Mouse (Mus musculus): ENCODE data around the gene Armh3.

Armh3 gene

DNA sequence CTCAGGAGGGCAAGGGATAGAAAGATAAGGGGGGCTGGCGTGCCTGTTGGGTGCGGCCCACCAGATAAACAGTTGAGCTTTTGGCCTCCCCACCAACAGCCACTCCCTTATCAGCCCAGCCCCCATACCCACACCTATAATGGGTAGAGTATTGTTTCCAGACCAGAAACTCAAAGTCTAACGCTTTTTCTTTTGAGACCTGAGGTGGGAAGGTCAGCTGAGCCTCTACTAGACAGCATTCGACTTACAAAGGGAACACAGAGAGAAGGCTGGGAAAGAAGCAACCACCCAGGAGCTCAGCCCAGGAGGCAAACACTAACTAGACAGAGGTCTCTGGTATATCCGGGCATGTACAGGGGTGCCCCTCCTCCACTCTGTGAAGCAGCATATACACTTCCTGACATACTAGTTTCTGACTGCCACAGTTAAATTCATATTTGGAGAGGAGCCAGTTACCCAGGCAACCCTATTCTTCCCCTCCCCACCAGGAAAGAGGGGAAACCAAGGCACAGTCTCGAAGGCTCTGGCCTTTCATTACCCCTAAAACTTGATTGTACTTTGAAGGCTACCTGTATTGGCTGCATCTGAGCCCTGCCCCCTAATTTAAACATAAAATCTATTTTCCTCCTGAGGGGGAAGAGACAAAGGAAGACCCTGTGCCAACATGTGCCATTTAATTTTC, 39.1 kb upstream of the Armh3 start:
- Histone ChIP-seq H3K9me3 (ENCODE audit: low read length) (no peaks in the 10 kb centered on the region), H3K4me1 (replicated peaks; ENCODE audit: low read depth, low read length) (peaks cover 91% of the 10 kb centered on the region), H3K36me3 (ENCODE audit: insufficient read depth, low read length) (peaks cover 51% of the 10 kb centered on the region), H3K4me3 (replicated peaks; ENCODE audit: low read length) (peak overlapping the region; percentile 90), H3K27me3 (ENCODE audit: insufficient read depth, low read length) (no peaks in the 10 kb centered on the region)
- TF ChIP-seq NANOG (IDR thresholded peaks at IDR 0.05; ENCODE audit: borderline replicate concordance, low read length) (peak; percentile 63; the same call in 1 of the 2 replicates), POU5F1 (IDR thresholded peaks at IDR 0.05; ENCODE audit: borderline replicate concordance, low read length) (no peak)

DNA sequence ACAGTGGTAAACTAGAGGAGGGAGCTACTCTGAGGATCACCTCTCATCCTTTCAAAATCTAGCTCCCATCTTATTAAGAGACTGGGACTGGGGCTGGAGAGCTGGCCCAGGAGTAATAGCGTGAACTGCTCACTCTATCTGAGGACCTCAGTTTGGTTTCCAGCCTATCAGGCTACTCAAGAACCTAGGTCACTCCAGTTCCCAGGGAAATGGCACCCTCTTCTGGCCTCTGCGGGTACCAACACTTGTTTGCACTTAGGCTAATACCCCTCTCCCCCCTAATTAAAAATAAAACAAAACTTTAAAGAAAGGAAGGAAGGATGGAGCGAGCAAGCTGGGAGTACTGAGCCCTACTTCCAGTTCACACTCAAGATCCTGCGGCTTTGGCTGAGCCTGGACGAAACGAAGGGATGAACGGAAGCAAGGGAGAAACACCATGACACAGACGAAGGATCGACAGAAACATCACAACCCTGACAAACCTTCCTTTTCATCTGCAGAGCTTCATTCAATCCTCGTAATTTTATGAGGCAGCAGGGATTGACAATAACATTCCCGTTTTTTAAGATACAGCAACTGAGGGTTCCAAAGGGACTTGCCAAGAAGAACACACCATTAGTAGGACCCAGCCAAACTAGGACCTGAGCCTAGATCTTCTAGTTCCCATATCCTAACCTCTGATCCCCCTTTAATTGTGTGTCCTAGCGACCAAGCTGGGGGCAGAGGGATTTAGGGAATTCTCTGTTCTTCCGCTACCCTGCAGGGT, 38.4 kb upstream of the Armh3 start:
- Histone ChIP-seq H3K4me1 (replicated peaks; ENCODE audit: low read depth, low read length) (peaks cover 92% of the 10 kb centered on the region), H3K27me3 (ENCODE audit: insufficient read depth, low read length) (no peaks in the 10 kb centered on the region), H3K36me3 (ENCODE audit: insufficient read depth, low read length) (peaks cover 57% of the 10 kb centered on the region), H3K9me3 (ENCODE audit: low read length) (no peaks in the 10 kb centered on the region), H3K4me3 (replicated peaks; ENCODE audit: low read length) (peak overlapping the region; percentile 90)
- TF ChIP-seq NANOG (IDR thresholded peaks at IDR 0.05; ENCODE audit: borderline replicate concordance, low read length) (no peak), CTCF (conservative IDR thresholded peaks at IDR 0.05; ENCODE audit: low read length) (peak; percentile 64), POU5F1 (IDR thresholded peaks at IDR 0.05; ENCODE audit: borderline replicate concordance, low read length) (no peak)

DNA sequence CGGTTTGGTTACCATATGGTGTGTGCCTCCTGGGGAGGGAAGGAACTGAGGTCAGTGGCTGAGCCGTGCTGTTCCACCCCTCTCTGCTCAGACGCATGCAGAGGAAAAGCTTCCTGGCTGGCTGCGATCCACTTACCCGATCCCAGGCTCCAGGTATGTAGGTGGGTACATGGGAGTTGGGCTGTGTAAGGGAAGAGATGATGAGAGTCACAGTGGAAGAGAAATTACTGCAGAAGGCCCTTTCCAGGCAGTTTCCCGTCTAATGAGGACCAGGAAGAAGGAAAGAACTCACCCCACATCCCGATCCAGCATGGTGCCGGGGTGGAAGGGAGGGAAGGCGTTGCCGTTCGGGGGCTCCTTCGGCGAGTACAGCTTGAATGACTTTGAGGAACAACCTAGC, 37.7 kb upstream of the Armh3 start:
- peaks cover 92% of the 10 kb centered on the region for H3K4me1 ChIP-seq (replicated peaks; ENCODE audit: low read depth, low read length)
- TF ChIP-seq NANOG (IDR thresholded peaks at IDR 0.05; ENCODE audit: borderline replicate concordance, low read length) (no peak), POU5F1 (IDR thresholded peaks at IDR 0.05; ENCODE audit: borderline replicate concordance, low read length) (no peak), CTCF (conservative IDR thresholded peaks at IDR 0.05; ENCODE audit: low read length) (no peak)
- H3K9me3 ChIP-seq (ENCODE audit: low read length) = no peaks in the 10 kb centered on the region
- H3K36me3 ChIP-seq (ENCODE audit: insufficient read depth, low read length) = peaks cover 57% of the 10 kb centered on the region
- peak overlapping the region; percentile 90 for H3K4me3 ChIP-seq (replicated peaks; ENCODE audit: low read length)
- no peaks in the 10 kb centered on the region for H3K27me3 ChIP-seq (ENCODE audit: insufficient read depth, low read length)

DNA sequence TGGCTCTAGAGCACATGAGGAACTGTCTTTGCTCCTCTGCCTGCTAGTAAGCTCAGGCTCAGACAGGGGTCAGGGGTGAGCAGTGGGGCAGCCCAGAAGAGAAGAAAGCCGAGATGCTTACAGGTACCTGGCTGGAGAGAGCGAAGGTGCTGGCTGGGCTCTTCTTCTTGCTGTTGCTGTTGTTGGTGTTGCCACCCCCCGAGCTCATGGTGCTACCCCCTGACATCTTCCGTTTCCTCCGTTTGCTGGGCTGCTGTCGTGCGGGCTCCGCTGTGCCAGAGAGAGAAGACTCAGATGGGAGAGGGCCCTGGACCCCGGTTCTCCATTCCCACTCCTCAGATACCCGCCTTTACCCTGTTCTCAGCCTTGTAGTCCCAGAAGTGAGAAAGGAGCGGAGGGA, 35.6 kb upstream of the Armh3 start:
- Histone ChIP-seq H3K4me1 (replicated peaks; ENCODE audit: low read depth, low read length) (peaks cover 95% of the 10 kb centered on the region), H3K27me3 (ENCODE audit: insufficient read depth, low read length) (no peaks in the 10 kb centered on the region), H3K36me3 (ENCODE audit: insufficient read depth, low read length) (peaks cover 74% of the 10 kb centered on the region), H3K4me3 (replicated peaks; ENCODE audit: low read length) (peak overlapping the region; percentile 39), H3K9me3 (ENCODE audit: low read length) (peaks cover 7% of the 10 kb centered on the region; the same call in 1 of the 2 replicates)
- TF ChIP-seq NANOG (IDR thresholded peaks at IDR 0.05; ENCODE audit: borderline replicate concordance, low read length) = no peak
- no peak for TF ChIP-seq POU5F1 (IDR thresholded peaks at IDR 0.05; ENCODE audit: borderline replicate concordance, low read length)
- no peak for TF ChIP-seq CTCF (conservative IDR thresholded peaks at IDR 0.05; ENCODE audit: low read length)

DNA sequence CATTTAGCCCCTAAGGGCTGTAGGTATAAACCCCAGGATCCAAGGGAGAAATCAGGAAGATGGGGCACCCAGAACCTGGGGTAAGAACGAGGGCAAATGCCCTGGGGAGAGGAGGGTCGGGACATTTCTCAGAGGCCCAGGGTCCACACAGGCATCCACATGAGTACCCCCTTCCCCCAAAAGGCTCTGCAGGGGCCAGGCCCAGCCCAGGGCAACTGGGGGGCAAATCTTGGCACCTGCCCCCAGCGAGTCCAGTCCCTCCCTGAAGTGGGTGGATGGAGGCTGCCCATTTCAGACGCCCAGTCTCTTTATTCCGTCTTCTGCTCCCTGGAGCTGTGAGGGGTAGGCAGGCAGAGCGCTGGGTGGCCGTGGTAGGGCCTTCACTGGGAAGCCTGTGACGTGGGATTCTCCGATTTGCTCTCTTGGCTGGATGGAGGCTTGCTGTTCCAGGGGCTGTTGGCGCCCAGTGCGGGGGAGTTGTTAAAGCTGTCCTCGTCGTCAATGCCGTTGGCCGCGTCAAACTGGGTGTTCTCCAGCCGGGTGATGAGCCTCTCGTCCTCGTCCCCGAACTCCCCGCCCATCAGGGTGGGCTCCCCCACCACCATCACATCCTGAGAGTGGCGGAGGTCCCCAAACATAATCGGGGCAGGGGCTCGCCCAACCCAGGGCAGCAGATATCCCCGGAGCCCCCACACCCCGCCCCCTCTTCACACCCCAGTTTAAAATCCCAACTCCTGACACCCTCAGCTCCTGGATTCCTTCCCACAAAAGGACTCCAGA, 34.6 kb upstream of the Armh3 start:
- H3K36me3 ChIP-seq (ENCODE audit: insufficient read depth, low read length) = peaks cover 74% of the 10 kb centered on the region
- no peaks in the 10 kb centered on the region for H3K27me3 ChIP-seq (ENCODE audit: insufficient read depth, low read length)
- no peak for TF ChIP-seq NANOG (IDR thresholded peaks at IDR 0.05; ENCODE audit: borderline replicate concordance, low read length)
- TF ChIP-seq POU5F1 (IDR thresholded peaks at IDR 0.05; ENCODE audit: borderline replicate concordance, low read length) = no peak
- TF ChIP-seq CTCF (conservative IDR thresholded peaks at IDR 0.05; ENCODE audit: low read length) = no peak
- H3K4me1 ChIP-seq (replicated peaks; ENCODE audit: low read depth, low read length) = peaks cover 85% of the 10 kb centered on the region
- H3K4me3 ChIP-seq (replicated peaks; ENCODE audit: low read length) = peak overlapping the region; percentile 17; the same call in 1 of the 2 replicates
- peaks cover 7% of the 10 kb centered on the region; the same call in 1 of the 2 replicates for H3K9me3 ChIP-seq (ENCODE audit: low read length)

DNA sequence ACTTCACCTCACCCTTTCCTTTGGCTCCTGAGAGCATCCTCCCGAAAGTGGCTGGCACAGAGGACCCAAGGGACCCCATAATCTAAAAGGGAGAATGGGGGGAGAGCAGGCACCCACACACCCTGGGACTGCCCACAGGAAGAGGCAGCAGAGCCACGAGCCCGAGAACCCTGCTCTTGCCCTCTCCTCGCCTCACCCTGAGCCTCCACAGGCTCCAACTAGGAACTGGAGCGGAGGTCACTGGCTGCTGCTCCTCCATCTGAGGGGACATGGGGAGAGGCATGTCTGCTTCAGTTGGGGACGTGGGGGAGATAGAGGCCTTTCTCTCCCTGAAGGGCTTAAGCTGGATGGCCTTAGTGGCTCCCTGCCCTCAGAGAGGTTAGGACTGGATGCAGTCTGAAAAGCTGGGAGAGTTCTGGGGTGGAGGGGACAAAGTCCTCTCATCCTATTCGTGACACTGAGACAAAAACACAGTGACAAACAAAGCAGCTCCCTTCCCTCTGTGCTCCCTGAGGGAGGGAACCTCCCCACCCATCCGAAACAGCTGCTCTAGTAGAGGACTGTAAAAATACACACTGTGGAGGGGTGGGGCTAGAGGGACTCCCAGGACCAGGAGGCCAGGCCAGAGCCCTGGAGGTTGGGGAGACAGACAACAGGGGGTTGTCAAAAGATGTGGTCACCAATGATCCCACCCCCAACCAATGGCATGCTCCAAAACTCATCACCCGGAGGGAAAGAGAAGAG, 33.6 kb upstream of the Armh3 start:
- Histone ChIP-seq H3K36me3 (ENCODE audit: insufficient read depth, low read length) (peaks cover 74% of the 10 kb centered on the region), H3K4me1 (replicated peaks; ENCODE audit: low read depth, low read length) (peaks cover 78% of the 10 kb centered on the region), H3K4me3 (replicated peaks; ENCODE audit: low read length) (no peak overlapping the region; the same call in 1 of the 2 replicates), H3K27me3 (ENCODE audit: insufficient read depth, low read length) (no peaks in the 10 kb centered on the region), H3K9me3 (ENCODE audit: low read length) (peaks cover 7% of the 10 kb centered on the region; the same call in 1 of the 2 replicates)
- TF ChIP-seq POU5F1 (IDR thresholded peaks at IDR 0.05; ENCODE audit: borderline replicate concordance, low read length) = no peak
- no peak for TF ChIP-seq CTCF (conservative IDR thresholded peaks at IDR 0.05; ENCODE audit: low read length)
- no peak for TF ChIP-seq NANOG (IDR thresholded peaks at IDR 0.05; ENCODE audit: borderline replicate concordance, low read length)

DNA sequence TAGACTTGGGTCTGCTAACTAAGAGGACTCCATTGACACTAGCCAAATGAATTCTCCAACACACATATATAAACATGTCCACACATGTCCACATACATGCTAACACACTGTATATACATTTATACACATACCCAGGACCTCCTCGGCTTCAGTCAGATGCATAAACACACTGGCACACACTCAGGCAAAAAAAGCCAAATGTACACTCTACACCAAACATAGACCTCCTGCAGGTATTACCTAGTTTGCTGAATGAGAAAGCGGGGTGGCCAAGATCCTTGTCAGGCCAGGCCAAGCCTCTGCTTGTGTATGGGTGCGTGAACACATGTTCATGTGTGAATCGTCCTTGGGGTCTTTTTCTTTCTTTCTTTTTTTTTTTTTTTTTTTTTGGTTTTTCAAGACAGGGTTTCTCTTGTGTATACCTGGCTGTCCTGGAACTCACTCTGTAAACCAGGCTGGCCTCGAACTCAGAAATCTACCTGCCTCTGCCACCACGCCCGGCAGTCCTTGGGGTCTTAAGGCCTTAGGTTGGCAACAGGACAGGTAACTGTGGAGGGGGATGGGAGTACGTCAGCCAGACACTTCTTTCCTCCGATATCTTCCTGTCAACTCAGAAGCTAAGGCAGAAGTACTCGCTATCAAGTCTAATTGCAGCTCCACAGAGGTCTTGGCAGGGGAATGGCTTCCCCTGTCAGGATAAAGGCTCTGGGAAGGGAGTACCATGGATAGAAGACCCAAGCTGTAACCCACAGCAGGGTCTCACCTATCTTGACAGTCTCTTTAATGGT, 32.1 kb upstream of the Armh3 start:
- H3K36me3 ChIP-seq (ENCODE audit: insufficient read depth, low read length) = peaks cover 63% of the 10 kb centered on the region
- peaks cover 74% of the 10 kb centered on the region for H3K4me1 ChIP-seq (replicated peaks; ENCODE audit: low read depth, low read length)
- H3K9me3 ChIP-seq (ENCODE audit: low read length) = peaks cover 7% of the 10 kb centered on the region; the same call in 1 of the 2 replicates
- no peaks in the 10 kb centered on the region for H3K27me3 ChIP-seq (ENCODE audit: insufficient read depth, low read length)
- TF ChIP-seq POU5F1 (IDR thresholded peaks at IDR 0.05; ENCODE audit: borderline replicate concordance, low read length) (no peak), NANOG (IDR thresholded peaks at IDR 0.05; ENCODE audit: borderline replicate concordance, low read length) (no peak), CTCF (conservative IDR thresholded peaks at IDR 0.05; ENCODE audit: low read length) (no peak)
- no peak overlapping the region for H3K4me3 ChIP-seq (replicated peaks; ENCODE audit: low read length)
